ENCODE assay signal across 25 mouse cellular contexts in the genomic region with DNA sequence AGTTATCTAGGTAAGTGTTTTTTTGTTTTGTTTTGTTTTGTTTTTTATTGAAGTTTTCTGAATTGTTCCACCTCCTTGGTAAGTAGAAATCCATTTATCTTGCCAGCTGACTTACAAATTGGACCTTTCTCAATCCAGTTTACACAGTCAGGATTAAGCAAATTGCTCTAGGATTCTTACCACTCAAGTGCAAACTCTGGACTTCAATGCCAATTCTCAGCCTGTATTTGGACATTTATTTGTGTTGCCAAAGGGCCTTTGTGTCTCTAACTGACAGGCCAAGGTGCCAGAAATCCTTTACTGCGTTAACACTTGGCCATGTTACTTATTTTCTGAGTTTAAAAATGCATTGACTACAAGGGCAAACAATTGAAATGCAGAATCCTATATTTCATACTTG.
"Had no signal": no experiment of that assay in that cellular context is flagged by ENCODE, and none has a peak within 500 bp of the region (broad histone marks: within the 10 kb centered on the region; RNA-seq: fewer than 3 reads in every experiment).

No protein-coding gene starts in this region.

- H3K4me2 ChIP-seq: heart, embryonic 12.5 days; hindbrain, embryonic 12.5 days; hindbrain, embryonic 14.5 days; intestine, embryonic 15.5 days; limb, embryonic 13.5 days; limb, embryonic 15.5 days; liver, embryonic 12.5 days had no signal

- H3K4me1 ChIP-seq: heart, embryonic 10.5 days; heart, embryonic 12.5 days; intestine, embryonic 15.5 days; limb, embryonic 15.5 days; liver, embryonic 12.5 days had no signal

- H3K9me3 ChIP-seq: heart, embryonic 10.5 days; heart, embryonic 12.5 days; hindbrain, embryonic 10.5 days; hindbrain, embryonic 12.5 days; intestine, embryonic 15.5 days; limb, embryonic 13.5 days; limb, embryonic 15.5 days; liver, embryonic 12.5 days had no signal

- DNase-seq: gastrocnemius, postnatal 14 days; gastrocnemius, postnatal 36 days; heart, adult 18-20 months; heart, postnatal 10 days; heart, postnatal 4 days; kidney, adult 18-20 months; kidney, postnatal 10 days; kidney, postnatal 36 days; layer of hippocampus, adult 9-11 months; layer of hippocampus, postnatal 36 days; left cerebral cortex, postnatal 4 days; lung, adult 18-20 months had no signal

- H3K27ac ChIP-seq: heart, embryonic 10.5 days; hindbrain, embryonic 10.5 days; hindbrain, embryonic 12.5 days; hindbrain, embryonic 14.5 days; intestine, embryonic 15.5 days; limb, embryonic 13.5 days; limb, embryonic 15.5 days; liver, embryonic 12.5 days; liver, embryonic 14.5 days had no signal

- H3K4me3 ChIP-seq: heart, embryonic 10.5 days; heart, embryonic 12.5 days; hindbrain, embryonic 10.5 days; hindbrain, embryonic 12.5 days; intestine, embryonic 15.5 days; limb, embryonic 13.5 days; limb, embryonic 15.5 days; liver, embryonic 12.5 days had no signal

- H3K36me3 ChIP-seq: heart, embryonic 10.5 days; heart, embryonic 12.5 days; hindbrain, embryonic 10.5 days; hindbrain, embryonic 12.5 days; intestine, embryonic 15.5 days; limb, embryonic 13.5 days; limb, embryonic 15.5 days; liver, embryonic 12.5 days had no signal

- H3K27me3 ChIP-seq: heart, embryonic 12.5 days; hindbrain, embryonic 12.5 days; intestine, embryonic 15.5 days; limb, embryonic 13.5 days; limb, embryonic 15.5 days; liver, embryonic 12.5 days had no signal

- H3K9ac ChIP-seq: heart, embryonic 12.5 days; hindbrain, embryonic 12.5 days; hindbrain, embryonic 14.5 days; intestine, embryonic 15.5 days; limb, embryonic 13.5 days; limb, embryonic 15.5 days; liver, embryonic 12.5 days; liver, embryonic 14.5 days had no signal

- ATAC-seq: hindbrain, embryonic 16.5 days; inflammation-experienced regulatory T-cells, adult 6 months; intestine, embryonic 15.5 days; intestine, postnatal 0 days; liver, embryonic 12.5 days had no signal
